Mouse (Mus musculus) midbrain, postnatal 0 days (tissue): ENCODE results near the gene Osbpl6. TPM values are rescaled to one million over a fixed set of nuclear protein-coding genes. Genes with fewer than 3 reads are reported as not detected.

Source experiments
- ATAC-seq: fragments of 200-750 bp; cut with Nextera tagmentation; 2 replicates; pipeline ENCODE4 v1.8.0; 2017; ENCODE audit warnings: moderate number of reproducible peaks, mild to moderate bottlenecking, moderate TSS enrichment, moderate library complexity; ENCODE audit not compliant: low FRiP score
- DNase-seq: peaks from one replicate; pipeline ENCODE4 v3.0.0-alpha.2; 2015; ENCODE audit warnings: low spot score
- H3K27ac ChIP-seq: fragments of 300-500 bp; sonication (generic); 2 replicates; pipeline ENCODE4 v1.5.1; 2014; ENCODE audit warnings: low read depth, mild to moderate bottlenecking, low read length, mixed read lengths
- H3K27me3 ChIP-seq: fragments of 300-500 bp; sonication (generic); 2 replicates; pipeline ENCODE4 v1.6.1; 2014; ENCODE audit warnings: low read length, control low read depth, mixed read lengths; ENCODE audit not compliant: insufficient read depth
- H3K36me3 ChIP-seq: fragments of 300-500 bp; sonication (generic); 2 replicates; pipeline ENCODE4 v1.6.1; 2014; ENCODE audit warnings: low read length, control low read depth, mixed read lengths; ENCODE audit not compliant: insufficient read depth
- H3K4me1 ChIP-seq: fragments of 300-500 bp; sonication (generic); 2 replicates; pipeline ENCODE4 v1.6.1; 2014; ENCODE audit warnings: mild to moderate bottlenecking, control low read depth, antibody characterized with exemption, low read length, mixed read lengths; ENCODE audit not compliant: insufficient read depth
- H3K4me2 ChIP-seq: fragments of 300-500 bp; sonication (generic); 2 replicates; pipeline ENCODE4 v1.6.1; 2014; ENCODE audit warnings: low read depth, mild to moderate bottlenecking, low read length, mixed read lengths; ENCODE audit not compliant: poor library complexity, severe bottlenecking
- H3K4me3 ChIP-seq: fragments of 300-500 bp; sonication (generic); 2 replicates; pipeline ENCODE4 v1.5.1; 2014; ENCODE audit warnings: low read depth, mild to moderate bottlenecking, low read length, moderate library complexity
- H3K9ac ChIP-seq: fragments of 300-500 bp; sonication (generic); replicated peaks from 2 replicates; pipeline ENCODE4 v1.6.1; 2014; ENCODE audit warnings: mild to moderate bottlenecking, low read length, moderate library complexity, mixed read lengths; ENCODE audit not compliant: poor library complexity, severe bottlenecking
- H3K9me3 ChIP-seq: fragments of 300-500 bp; sonication (generic); 2 replicates; pipeline ENCODE4 v1.6.1; 2016; ENCODE audit warnings: low read length, control low read depth
- CTCF ChIP-seq: IDR thresholded peaks from 2 replicates; pipeline ENCODE4 v1.5.1; 2016; ENCODE audit warnings: antibody characterized with exemption, mild to moderate bottlenecking
- WGBS: fragments of 180-500 bp; shearing (Covaris S2); extraction: QIAGEN DNeasy Blood & Tissue Kit; methylation state at CpG from one replicate; pipeline ENCODE4 v1.1.7; 2014; 5-methylcytosine and 5-hydroxymethylcytosine counted together
- polyA plus RNA-seq: library from polyadenylated mRNA; unstranded; fragments of >200 nt; fragmentation: Nextera tagmentation; extraction: Ambion mirVana; gene quantifications from 2 replicates; pipeline ENCODE4 v1.2.1, GENCODE M21; 2015
- total RNA-seq: library from RNA; depleted of rRNA; stranded (reverse); fragments of >200 nt; gene quantifications from 2 replicates; pipeline ENCODE4 v1.2.3, GENCODE M21; 2014

Gene Osbpl6
- total and polyA plus RNA-seq, 2 experiments from 2014 or later, result 17.0 to 26.7 TPM

- 72% methylated on average over 8 of the region's 8 CpGs for WGBS
- DNase-seq (peak; percentile 8), ATAC-seq (no peak)
- H3K27ac ChIP-seq, result no peak overlapping the region
- H3K4me3 ChIP-seq, result no peak overlapping the region
- no peaks in the 10 kb centered on the region for H3K36me3 ChIP-seq
- no peak overlapping the region for H3K4me2 ChIP-seq
- no peaks in the 10 kb centered on the region for H3K27me3 ChIP-seq
- no peaks in the 10 kb centered on the region for H3K9me3 ChIP-seq
- H3K4me1 ChIP-seq, result no peaks in the 10 kb centered on the region
- H3K9ac ChIP-seq, result no peak overlapping the region
- no peak for TF ChIP-seq CTCF
These were observed 105.0 kb downstream of the Osbpl6 start for GRCm38 (mm10) chr2:76511281-76511721.

GRCm38 (mm10) chr2:76512133-76512532, 105.8 kb downstream of the Osbpl6 start:
- Histone ChIP-seq H3K27me3 (no peaks in the 10 kb centered on the region), H3K4me3 (no peak overlapping the region), H3K36me3 (no peaks in the 10 kb centered on the region), H3K9ac (no peak overlapping the region), H3K9me3 (no peaks in the 10 kb centered on the region), H3K27ac (no peak overlapping the region), H3K4me2 (no peak overlapping the region), H3K4me1 (no peaks in the 10 kb centered on the region)
- 94% methylated on average over 6 of the region's 6 CpGs for WGBS
- DNase-seq (no peak), ATAC-seq (no peak)
- no peak for TF ChIP-seq CTCF

GRCm38 (mm10) chr2:76512888-76513287, 106.6 kb downstream of the Osbpl6 start:
- ATAC-seq, result no peak

GRCm38 (mm10) chr2:76513296-76513695, 107.0 kb downstream of the Osbpl6 start:
- no peak overlapping the region for H3K4me2 ChIP-seq
- H3K36me3 ChIP-seq, result no peaks in the 10 kb centered on the region
- H3K4me1 ChIP-seq, result no peaks in the 10 kb centered on the region
- H3K27ac ChIP-seq, result no peak overlapping the region
- 79% methylated on average over 3 of the region's 3 CpGs for WGBS
- H3K9ac ChIP-seq, result no peak overlapping the region
- H3K9me3 ChIP-seq, result no peaks in the 10 kb centered on the region
- TF ChIP-seq CTCF, result no peak
- H3K4me3 ChIP-seq, result no peak overlapping the region
- DNase-seq, result no peak
- no peak for ATAC-seq
- no peaks in the 10 kb centered on the region for H3K27me3 ChIP-seq

More at GRCm38 (mm10) chr2:76512888-76513287, 106.6 kb downstream of the Osbpl6 start:
- Histone ChIP-seq H3K4me3 (no peak overlapping the region), H3K27me3 (no peaks in the 10 kb centered on the region), H3K36me3 (no peaks in the 10 kb centered on the region), H3K4me1 (no peaks in the 10 kb centered on the region), H3K4me2 (no peak overlapping the region), H3K9me3 (no peaks in the 10 kb centered on the region), H3K9ac (no peak overlapping the region), H3K27ac (no peak overlapping the region)
- no peak for TF ChIP-seq CTCF
- no peak for DNase-seq
- WGBS, result 82% methylated on average over 6 of the region's 6 CpGs

- H3K4me1 ChIP-seq, result no peaks in the 10 kb centered on the region
- H3K27ac ChIP-seq, result no peak overlapping the region
- H3K27me3 ChIP-seq, result no peaks in the 10 kb centered on the region
- no peaks in the 10 kb centered on the region for H3K9me3 ChIP-seq
- no peak overlapping the region for H3K4me3 ChIP-seq
- H3K36me3 ChIP-seq, result no peaks in the 10 kb centered on the region
- no peak for ATAC-seq
- TF ChIP-seq CTCF, result no peak
- H3K9ac ChIP-seq, result no peak overlapping the region
- H3K4me2 ChIP-seq, result no peak overlapping the region
- DNase-seq, result no peak
- WGBS, result 93% methylated on average over 14 of the region's 14 CpGs
These were observed 111.2 kb downstream of the Osbpl6 start for GRCm38 (mm10) chr2:76517471-76517870.

- no peak overlapping the region for H3K4me2 ChIP-seq
- H3K36me3 ChIP-seq, result no peaks in the 10 kb centered on the region
- no peak overlapping the region for H3K27ac ChIP-seq
- 89% methylated on average over 5 of the region's 5 CpGs for WGBS
- no peak for DNase-seq
- H3K27me3 ChIP-seq, result no peaks in the 10 kb centered on the region
- H3K4me1 ChIP-seq, result no peaks in the 10 kb centered on the region
- no peaks in the 10 kb centered on the region for H3K9me3 ChIP-seq
- H3K4me3 ChIP-seq, result no peak overlapping the region
- H3K9ac ChIP-seq, result no peak overlapping the region
- no peak for ATAC-seq
- no peak for TF ChIP-seq CTCF
These were observed 112.2 kb downstream of the Osbpl6 start for GRCm38 (mm10) chr2:76518407-76519063.
